Mouse (Mus musculus) liver, embryonic 13.5 days (tissue): ENCODE results near the gene Palld. TPM values are rescaled to one million over a fixed set of nuclear protein-coding genes. Genes with fewer than 3 reads are reported as not detected.

Experiments used
- ATAC-seq: fragments of 200-750 bp; cut with Nextera tagmentation; 2 replicates; pipeline ENCODE4 v1.8.0; 2017; ENCODE audit warnings: low read depth, mild to moderate bottlenecking, moderate number of reproducible peaks, moderate library complexity
- DNase-seq: peaks from one replicate; pipeline ENCODE4 v3.0.0; 2022
- H3K27ac ChIP-seq: fragments of 300-500 bp; sonication (generic); 2 replicates; pipeline ENCODE4 v1.5.1; 2015; ENCODE audit warnings: moderate library complexity, mild to moderate bottlenecking, inconsistent platforms
- H3K27me3 ChIP-seq: fragments of 300-500 bp; sonication (generic); 2 replicates; pipeline ENCODE4 v1.6.1; 2015; ENCODE audit warnings: mild to moderate bottlenecking, inconsistent platforms
- H3K36me3 ChIP-seq: fragments of 300-500 bp; sonication (generic); 2 replicates; pipeline ENCODE4 v1.6.1; 2015; ENCODE audit warnings: mild to moderate bottlenecking, inconsistent platforms
- H3K4me1 ChIP-seq: fragments of 300-500 bp; sonication (generic); replicated peaks from 2 replicates; pipeline ENCODE4 v1.6.1; 2015; ENCODE audit warnings: inconsistent platforms
- H3K4me2 ChIP-seq: fragments of 300-500 bp; sonication (generic); 2 replicates; pipeline ENCODE4 v1.6.1; 2015; ENCODE audit warnings: inconsistent platforms, mild to moderate bottlenecking, moderate library complexity
- H3K4me3 ChIP-seq: fragments of 300-500 bp; sonication (generic); replicated peaks from 2 replicates; pipeline ENCODE4 v1.5.1; 2015; ENCODE audit warnings: mild to moderate bottlenecking, inconsistent platforms
- H3K9ac ChIP-seq: fragments of 300-500 bp; sonication (generic); 2 replicates; pipeline ENCODE4 v1.6.1; 2015; ENCODE audit warnings: mild to moderate bottlenecking, inconsistent platforms
- H3K9me3 ChIP-seq: fragments of 300-500 bp; sonication (generic); replicated peaks from 2 replicates; pipeline ENCODE4 v1.6.1; 2016; ENCODE audit warnings: inconsistent platforms
- WGBS: fragments of 180-500 bp; shearing (Covaris S2); methylation state at CpG from one replicate; pipeline ENCODE4 v1.1.7; 2015; ENCODE audit not compliant: insufficient replicate concordance; 5-methylcytosine and 5-hydroxymethylcytosine counted together
- polyA plus RNA-seq: library from polyadenylated mRNA; unstranded; fragments of >200 nt; fragmentation: Nextera tagmentation; extraction: Ambion mirVana; gene quantifications from 2 replicates; pipeline ENCODE4 v1.2.1, GENCODE M21; 2015

Gene Palld
- 5.6 and 5.8 TPM in 2 replicates for polyA plus RNA-seq

DNA sequence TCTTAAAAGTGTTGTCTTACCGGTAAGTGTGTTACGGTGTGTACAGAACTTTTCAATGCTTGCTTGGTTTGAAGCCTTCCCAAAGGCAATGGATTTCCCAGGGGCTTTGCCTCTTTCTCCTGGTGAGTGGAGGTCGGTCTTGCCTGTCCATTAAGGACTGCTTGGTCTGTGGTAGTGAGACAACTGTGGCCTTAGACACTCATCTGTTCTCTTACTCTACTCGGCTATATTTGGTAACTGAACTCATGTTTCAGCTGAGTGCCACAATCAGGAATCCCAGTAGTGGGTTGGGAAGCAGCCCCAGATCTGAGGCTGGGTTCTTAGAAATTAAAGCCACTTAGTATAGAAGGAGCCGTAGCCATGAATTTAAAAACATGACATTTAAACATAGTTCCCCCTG lies at the start of gene Palld:
TSS of gene Palld (minus strand) at position 170 of the 400 bp plus-strand sequence.
- Histone ChIP-seq H3K9ac (no peak within 1 kb of the TSS), H3K4me1 (no peaks in the 10 kb centered on the region), H3K27me3 (no peaks in the 10 kb centered on the region), H3K27ac (no peak within 1 kb of the TSS), H3K9me3 (no peaks in the 10 kb centered on the region), H3K36me3 (no peaks in the 10 kb centered on the region), H3K4me3 (no peak within 1 kb of the TSS), H3K4me2 (no peak within 1 kb of the TSS)
- DNase-seq = no peak
- ATAC-seq = no peak
- 73% methylated on average over 5 of the region's 5 CpGs for WGBS

DNA sequence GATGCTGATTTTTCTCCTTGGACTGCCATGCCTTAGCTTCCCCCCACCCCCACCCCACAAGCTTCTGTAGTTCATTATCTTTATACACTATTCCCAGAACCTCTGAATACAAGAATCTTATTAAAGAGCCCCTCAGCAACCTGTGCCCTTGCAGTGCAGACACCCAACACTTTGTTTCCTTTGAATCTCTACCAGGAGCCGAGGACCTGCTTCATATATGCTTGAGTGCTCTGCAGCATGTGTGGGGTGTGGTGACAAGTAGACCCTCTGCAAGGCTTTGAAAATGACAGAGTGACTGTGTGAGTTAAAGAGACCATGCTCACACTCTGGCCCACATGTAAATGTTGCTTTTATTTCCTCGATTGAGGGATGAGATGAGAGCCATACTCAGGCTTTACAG lies 35.1 kb upstream of the Palld start:
- WGBS = 58% methylated on average over 2 of the region's 2 CpGs
- no peak for DNase-seq
- Histone ChIP-seq H3K9me3 (no peaks in the 10 kb centered on the region), H3K36me3 (no peaks in the 10 kb centered on the region), H3K4me2 (no peak overlapping the region), H3K27me3 (no peaks in the 10 kb centered on the region), H3K27ac (no peak overlapping the region), H3K4me3 (no peak overlapping the region), H3K4me1 (no peaks in the 10 kb centered on the region), H3K9ac (no peak overlapping the region)
- ATAC-seq = no peak

DNA sequence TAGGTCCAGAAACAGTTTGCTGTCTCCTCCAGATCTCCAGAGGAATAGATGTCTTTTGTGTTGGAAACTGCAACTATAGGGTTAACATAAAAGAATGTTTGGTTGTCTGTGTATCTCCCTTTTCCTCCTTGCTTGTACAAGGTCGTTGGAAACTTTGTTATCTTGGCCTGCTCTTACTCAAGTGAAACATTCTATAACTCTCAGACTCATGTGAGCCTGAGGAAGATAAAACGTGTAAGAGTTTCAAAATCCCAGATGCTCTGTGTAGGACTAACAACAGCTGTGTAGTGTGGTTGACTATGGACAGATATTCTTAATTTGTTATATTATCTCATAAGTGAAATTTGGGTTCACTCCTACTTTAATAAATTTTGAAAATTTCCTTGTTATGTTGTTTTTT lies 30.8 kb upstream of the Palld start:
- ATAC-seq (no peak), DNase-seq (no peak)
- Histone ChIP-seq H3K4me1 (no peaks in the 10 kb centered on the region), H3K4me3 (no peak overlapping the region), H3K9me3 (no peaks in the 10 kb centered on the region), H3K4me2 (no peak overlapping the region), H3K9ac (no peak overlapping the region), H3K27me3 (no peaks in the 10 kb centered on the region), H3K27ac (no peak overlapping the region), H3K36me3 (no peaks in the 10 kb centered on the region)
- WGBS = 3% methylated on average over 2 of the region's 2 CpGs

DNA sequence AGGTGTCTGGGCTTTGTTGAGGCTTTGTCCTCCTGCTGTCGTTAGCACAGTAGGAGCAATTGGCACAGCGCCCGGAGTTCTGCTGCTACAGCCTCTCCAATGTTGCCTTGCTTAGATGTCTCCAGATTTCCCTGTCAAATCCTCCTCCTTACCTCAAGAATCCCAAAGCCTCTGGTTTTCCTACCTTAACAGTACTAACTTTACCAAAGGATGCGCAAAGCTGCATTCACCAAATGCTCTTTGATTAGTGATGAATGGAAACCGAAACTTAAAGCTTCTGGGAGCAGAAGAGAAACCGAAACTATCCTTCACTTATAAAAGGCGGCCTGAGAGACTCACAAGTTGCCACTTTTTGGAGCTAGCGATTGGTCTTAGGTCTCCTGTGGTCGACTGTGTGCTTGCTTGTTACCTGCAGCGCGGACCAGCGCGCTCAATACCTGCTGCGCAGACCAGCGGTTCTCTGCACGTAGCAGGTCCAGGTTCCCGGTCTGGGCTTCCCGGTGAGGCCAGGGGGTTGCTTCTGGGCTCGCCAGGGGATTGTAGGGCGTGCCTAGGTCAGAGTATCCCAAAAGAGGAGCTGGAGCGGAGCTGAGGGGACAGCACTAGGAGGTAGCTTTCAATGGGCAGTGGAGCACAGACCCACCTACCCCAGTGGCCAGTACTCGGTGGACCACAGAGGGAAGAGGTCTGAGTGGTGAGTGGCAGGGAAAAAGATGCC lies 25.4 kb upstream of the Palld start, which contains the start of gene Ddx60:
TSS of gene Ddx60 (plus strand) at position 311 of the 718 bp plus-strand sequence.
- Histone ChIP-seq H3K9ac (peak within 1 kb of the TSS; percentile 41), H3K4me2 (peak within 1 kb of the TSS; percentile 71), H3K9me3 (no peaks in the 10 kb centered on the region), H3K27me3 (no peaks in the 10 kb centered on the region), H3K4me3 (peak within 1 kb of the TSS; percentile 61), H3K27ac (no peak within 1 kb of the TSS), H3K36me3 (no peaks in the 10 kb centered on the region), H3K4me1 (no peaks in the 10 kb centered on the region)
- DNase-seq = no peak
- WGBS = 5% methylated on average over 22 of the region's 22 CpGs
- no peak for ATAC-seq

DNA sequence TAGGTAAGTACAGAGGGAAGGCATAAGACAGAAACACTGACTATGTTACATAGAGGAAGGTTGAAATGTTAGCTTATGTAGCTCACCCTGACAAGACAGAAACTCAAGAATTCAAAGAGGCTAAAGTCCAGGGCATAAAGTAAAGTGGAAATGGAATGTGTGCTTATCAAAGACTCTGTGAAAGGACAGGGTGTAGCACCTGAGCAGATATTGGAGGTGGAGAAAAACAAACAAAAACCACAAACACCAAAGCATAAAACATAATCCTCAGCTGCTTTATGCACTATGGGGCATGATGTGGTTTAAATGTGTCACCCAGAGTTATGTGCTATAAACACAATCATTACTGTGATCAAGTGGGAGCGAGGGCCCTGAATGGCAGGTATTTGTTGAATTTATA lies 22.0 kb upstream of the Palld start:
- no peak overlapping the region for H3K27ac ChIP-seq
- H3K4me1 ChIP-seq = no peaks in the 10 kb centered on the region
- H3K4me3 ChIP-seq = no peak overlapping the region
- H3K27me3 ChIP-seq = no peaks in the 10 kb centered on the region
- no peak overlapping the region for H3K4me2 ChIP-seq
- H3K9me3 ChIP-seq = no peaks in the 10 kb centered on the region
- DNase-seq (no peak), ATAC-seq (no peak)
- no peaks in the 10 kb centered on the region for H3K36me3 ChIP-seq
- 61% methylated on average over 1 of the region's 1 CpGs for WGBS
- no peak overlapping the region for H3K9ac ChIP-seq

DNA sequence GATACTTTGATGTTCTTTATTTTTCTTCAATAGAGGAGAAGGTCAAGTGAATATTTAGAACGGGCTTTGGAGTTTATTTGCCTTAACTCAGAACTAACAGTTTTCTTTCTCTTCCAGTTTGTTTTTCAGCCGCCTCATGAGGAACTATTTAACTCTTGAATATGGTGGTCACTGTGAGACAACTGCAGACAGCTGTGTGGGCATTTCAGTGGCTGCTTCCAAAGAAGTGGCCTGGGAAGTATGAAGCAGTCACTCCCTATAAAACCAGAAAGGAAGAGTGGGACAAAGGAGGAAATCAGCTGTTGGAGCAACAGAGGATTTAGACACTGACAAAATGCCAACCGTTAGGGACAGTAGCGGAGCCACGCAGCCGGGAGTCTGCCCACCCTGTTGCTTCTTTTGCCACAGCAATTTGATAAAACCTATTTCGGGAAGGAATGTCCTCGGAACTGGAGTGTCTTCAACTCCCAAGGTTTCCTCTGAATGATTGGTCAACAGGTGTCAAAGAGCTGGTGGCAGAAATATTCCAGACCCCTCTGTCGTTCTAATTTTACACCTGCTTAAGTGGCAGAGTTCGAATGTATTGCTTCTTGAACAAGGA lies 19.1 kb upstream of the Palld start:
- H3K4me3 ChIP-seq = no peak overlapping the region
- no peaks in the 10 kb centered on the region for H3K36me3 ChIP-seq
- H3K9ac ChIP-seq = no peak overlapping the region
- ATAC-seq (no peak), DNase-seq (no peak)
- H3K27me3 ChIP-seq = no peaks in the 10 kb centered on the region
- H3K9me3 ChIP-seq = no peaks in the 10 kb centered on the region
- no peaks in the 10 kb centered on the region for H3K4me1 ChIP-seq
- H3K27ac ChIP-seq = no peak overlapping the region
- WGBS = 65% methylated on average over 10 of the region's 10 CpGs
- no peak overlapping the region for H3K4me2 ChIP-seq

DNA sequence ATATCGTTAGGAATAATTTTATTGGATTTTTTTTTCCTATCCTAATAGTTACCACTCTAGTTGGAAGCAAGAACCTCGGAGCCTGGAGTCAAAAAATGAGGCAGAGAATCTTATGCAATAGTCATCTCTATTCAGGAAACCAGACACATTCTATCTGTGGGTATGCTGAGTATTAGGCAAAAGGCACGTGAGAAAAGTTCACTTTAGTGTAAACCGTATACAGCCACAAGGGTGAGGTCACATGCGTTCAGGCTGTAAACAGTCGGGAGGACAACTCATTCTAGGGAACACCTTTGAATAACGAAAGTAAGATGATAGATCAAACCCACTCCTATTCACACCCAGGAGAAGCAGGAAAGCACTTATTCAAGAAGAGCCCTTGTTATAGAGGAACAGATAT lies 17.9 kb upstream of the Palld start:
- Histone ChIP-seq H3K4me2 (no peak overlapping the region), H3K4me3 (no peak overlapping the region), H3K9ac (no peak overlapping the region), H3K27me3 (no peaks in the 10 kb centered on the region), H3K36me3 (no peaks in the 10 kb centered on the region), H3K27ac (no peak overlapping the region), H3K4me1 (no peaks in the 10 kb centered on the region), H3K9me3 (no peaks in the 10 kb centered on the region)
- ATAC-seq = no peak
- 57% methylated on average over 7 of the region's 7 CpGs for WGBS
- no peak for DNase-seq

DNA sequence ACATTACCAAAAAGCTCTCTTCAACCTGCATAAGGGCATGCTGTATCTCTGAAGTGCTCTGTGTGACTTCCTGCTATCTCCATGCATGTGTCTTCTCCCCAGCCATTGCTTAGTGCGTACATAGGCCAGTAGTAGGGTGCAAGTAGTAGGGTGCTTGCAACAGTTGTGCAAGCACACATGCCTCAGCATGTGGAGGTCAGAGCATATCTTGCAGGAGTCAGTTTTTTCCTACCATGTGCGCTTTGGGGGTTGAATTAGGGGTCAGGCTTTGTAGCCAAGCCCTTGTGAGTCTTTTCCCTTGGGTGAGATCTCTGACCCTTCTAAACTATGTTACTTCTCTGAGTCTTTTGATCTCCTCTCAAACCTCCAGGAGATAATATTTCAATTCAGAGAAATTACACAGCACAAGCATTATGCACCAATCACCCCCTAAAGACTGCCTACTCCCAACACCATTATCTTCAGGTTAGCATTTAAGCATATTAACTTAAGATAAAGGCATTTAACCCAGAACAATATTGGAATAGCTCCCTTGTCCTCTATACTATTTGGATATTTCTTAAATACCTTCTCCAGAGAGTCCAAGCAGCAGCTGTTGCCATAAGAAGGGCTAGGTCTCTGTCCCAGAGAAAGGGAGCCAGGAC lies 16.8 kb upstream of the Palld start:
- no peak overlapping the region for H3K9ac ChIP-seq
- H3K4me2 ChIP-seq = no peak overlapping the region
- H3K4me1 ChIP-seq = no peaks in the 10 kb centered on the region
- no peaks in the 10 kb centered on the region for H3K36me3 ChIP-seq
- H3K4me3 ChIP-seq = no peak overlapping the region
- H3K27ac ChIP-seq = no peak overlapping the region
- ATAC-seq (no peak), DNase-seq (no peak)
- H3K9me3 ChIP-seq = no peaks in the 10 kb centered on the region
- H3K27me3 ChIP-seq = no peaks in the 10 kb centered on the region
- 63% methylated on average over 2 of the region's 2 CpGs for WGBS

DNA sequence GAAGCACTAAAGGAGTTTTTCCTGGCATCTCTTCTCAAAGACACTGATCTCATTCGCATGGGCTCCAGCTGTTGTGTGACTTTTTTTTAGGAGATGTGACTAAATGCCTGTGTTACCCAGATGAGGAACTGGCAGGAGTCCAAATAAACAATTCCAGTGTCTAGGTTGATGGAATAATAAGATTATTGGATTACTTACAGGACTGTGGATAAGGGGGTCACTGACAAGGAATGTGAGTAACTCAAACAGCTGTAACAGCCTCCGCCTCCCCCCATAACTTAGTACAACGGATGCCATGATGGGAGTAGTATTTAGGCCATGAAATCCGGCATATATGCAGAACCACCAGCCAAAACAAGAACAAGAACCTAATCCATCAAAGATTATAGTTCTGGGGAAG lies 14.8 kb upstream of the Palld start:
- no peak overlapping the region for H3K4me2 ChIP-seq
- H3K27ac ChIP-seq = no peak overlapping the region
- H3K36me3 ChIP-seq = no peaks in the 10 kb centered on the region
- H3K27me3 ChIP-seq = no peaks in the 10 kb centered on the region
- no peaks in the 10 kb centered on the region for H3K9me3 ChIP-seq
- WGBS = 63% methylated on average over 4 of the region's 4 CpGs
- DNase-seq (no peak), ATAC-seq (no peak)
- no peak overlapping the region for H3K4me3 ChIP-seq
- H3K4me1 ChIP-seq = no peaks in the 10 kb centered on the region
- no peak overlapping the region for H3K9ac ChIP-seq

DNA sequence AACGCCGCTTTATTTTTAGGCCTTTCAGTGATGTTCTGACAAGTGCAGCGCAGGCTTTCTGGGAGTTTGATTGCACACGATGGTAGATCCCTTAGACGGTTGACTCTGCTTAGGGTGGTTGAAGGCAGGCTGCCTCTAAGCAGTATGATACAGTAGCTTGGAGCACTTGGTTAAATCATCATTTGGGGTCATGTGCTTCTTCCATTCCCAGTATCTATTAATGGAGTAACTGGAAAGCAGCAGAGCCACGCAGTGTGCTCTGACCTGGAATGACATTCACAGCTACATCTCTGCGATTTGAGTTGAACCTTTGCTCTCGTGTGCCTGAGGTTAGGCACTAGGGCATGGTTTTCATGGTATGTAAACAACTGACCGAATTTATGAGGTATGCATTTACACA lies 11.5 kb upstream of the Palld start:
- 66% methylated on average over 9 of the region's 9 CpGs for WGBS
- DNase-seq (no peak), ATAC-seq (no peak)

DNA sequence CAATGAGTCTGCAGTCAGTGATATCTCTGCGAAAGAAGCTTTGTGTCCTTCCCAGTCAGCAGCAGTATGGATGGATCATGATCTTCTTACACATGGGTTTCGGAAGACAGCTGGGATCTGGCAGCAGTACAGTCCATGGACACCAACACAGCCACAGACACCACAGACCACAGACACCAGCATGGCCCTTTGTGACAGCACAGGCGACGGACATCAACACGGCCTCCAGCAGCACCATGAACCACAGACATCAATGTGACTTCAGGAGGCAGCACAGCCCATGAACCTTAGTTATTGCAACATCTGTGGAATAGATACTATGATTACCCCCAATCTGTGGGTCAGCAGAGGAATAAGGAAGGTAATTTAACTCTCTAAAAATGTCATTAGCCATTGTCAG lies 10.3 kb upstream of the Palld start:
- DNase-seq (no peak), ATAC-seq (no peak)
- no peak overlapping the region for H3K9ac ChIP-seq
- H3K4me2 ChIP-seq = no peak overlapping the region
- no peaks in the 10 kb centered on the region for H3K27me3 ChIP-seq
- H3K4me3 ChIP-seq = no peak overlapping the region
- no peak overlapping the region for H3K27ac ChIP-seq
- H3K4me1 ChIP-seq = no peaks in the 10 kb centered on the region
- no peaks in the 10 kb centered on the region for H3K36me3 ChIP-seq
- no peaks in the 10 kb centered on the region for H3K9me3 ChIP-seq
- WGBS = 55% methylated on average over 5 of the region's 5 CpGs

More for the DNA sequence above, 11.5 kb upstream of the Palld start:
- no peak overlapping the region for H3K4me3 ChIP-seq
- no peak overlapping the region for H3K9ac ChIP-seq
- no peaks in the 10 kb centered on the region for H3K4me1 ChIP-seq
- H3K27ac ChIP-seq = no peak overlapping the region
- no peaks in the 10 kb centered on the region for H3K27me3 ChIP-seq
- H3K9me3 ChIP-seq = no peaks in the 10 kb centered on the region
- H3K4me2 ChIP-seq = no peak overlapping the region
- H3K36me3 ChIP-seq = no peaks in the 10 kb centered on the region
